In genomic region chr10:123357010-123357409, GRCm38 (mm10) we compare ENCODE assay signal across 18 mouse cellular contexts.
"Had no signal": no experiment of that assay in that cellular context is flagged by ENCODE, and none has a peak within 500 bp of the region (broad histone marks: within the 10 kb centered on the region; RNA-seq: fewer than 3 reads in every experiment).

No protein-coding gene starts in this region.

- H3K27ac ChIP-seq: midbrain, embryonic 10.5 days; midbrain, embryonic 13.5 days; midbrain, embryonic 15.5 days; neural tube, embryonic 13.5 days; neural tube, embryonic 15.5 days had no signal

- ATAC-seq: lung, postnatal 0 days; midbrain, embryonic 13.5 days; midbrain, embryonic 15.5 days had no signal

- H3K4me1 ChIP-seq: midbrain, embryonic 10.5 days; midbrain, embryonic 13.5 days; midbrain, embryonic 15.5 days had no signal

- H3K27me3 ChIP-seq: midbrain, embryonic 13.5 days; midbrain, embryonic 15.5 days; neural tube, embryonic 13.5 days; neural tube, embryonic 15.5 days had no signal

- H3K36me3 ChIP-seq: midbrain, embryonic 10.5 days; midbrain, embryonic 13.5 days; midbrain, embryonic 15.5 days; neural tube, embryonic 13.5 days; neural tube, embryonic 15.5 days had no signal

- DNase-seq: lung, adult 18-20 months; lung, embryonic 14.5 days; lung, postnatal 4 days; retina, postnatal 1 day; right cerebral cortex, adult 18-20 months; right cerebral cortex, postnatal 25 days; right cerebral cortex, postnatal 4 days; spleen, adult 18-20 months; thymus, adult 18-20 months; thymus, postnatal 14 days; thymus, postnatal 36 days had no signal

- H3K9ac ChIP-seq: lung, embryonic 14.5 days; midbrain, embryonic 13.5 days; midbrain, embryonic 15.5 days; neural tube, embryonic 13.5 days; neural tube, embryonic 15.5 days had no signal

- H3K9me3 ChIP-seq: midbrain, embryonic 10.5 days; midbrain, embryonic 13.5 days; midbrain, embryonic 15.5 days; neural tube, embryonic 13.5 days; neural tube, embryonic 15.5 days had no signal

- H3K4me3 ChIP-seq: midbrain, embryonic 10.5 days; midbrain, embryonic 13.5 days; midbrain, embryonic 15.5 days; myocyte; neural tube, embryonic 13.5 days; neural tube, embryonic 15.5 days had no signal

- H3K4me2 ChIP-seq: lung, embryonic 14.5 days; midbrain, embryonic 13.5 days; midbrain, embryonic 15.5 days; neural tube, embryonic 13.5 days; neural tube, embryonic 15.5 days had no signal
